Mouse (Mus musculus) E14TG2a.4 (cell line): ENCODE data around the gene Chst11.

ENCODE experiments used
- CTCF ChIP-seq: conservative IDR thresholded peaks from 2 replicates; pipeline ENCODE4 v1.5.1; 2014; ENCODE audit warnings: low read length
- NANOG ChIP-seq: IDR thresholded peaks from 2 replicates; pipeline ENCODE4 v1.6.1; 2014; ENCODE audit warnings: borderline replicate concordance, low read length, mixed read lengths

- TF ChIP-seq CTCF (no peak), NANOG (no peak)
These were observed 173.9 kb downstream of the Chst11 start for GRCm38 (mm10) chr10:83159229-83159628.
